Mouse (Mus musculus): ENCODE measurements at regions not wholly inside any gene's neighbourhood (a gene's known extent, or its start where the extent isn't known, plus 50 kb on each side); places are given as distances from the start of the nearest gene placed in this dataset.

GRCm38 (mm10) chr1:157028682-157029081, 79.8 kb downstream of the Tex35 start:
- 67% methylated on average over 3 of the region's 3 CpGs for WGBS (ENCODE audit: insufficient replicate concordance)
- H3K4me2 ChIP-seq = no peak overlapping the region
- no peaks in the 10 kb centered on the region for H3K4me1 ChIP-seq (replicated peaks)

DNA sequence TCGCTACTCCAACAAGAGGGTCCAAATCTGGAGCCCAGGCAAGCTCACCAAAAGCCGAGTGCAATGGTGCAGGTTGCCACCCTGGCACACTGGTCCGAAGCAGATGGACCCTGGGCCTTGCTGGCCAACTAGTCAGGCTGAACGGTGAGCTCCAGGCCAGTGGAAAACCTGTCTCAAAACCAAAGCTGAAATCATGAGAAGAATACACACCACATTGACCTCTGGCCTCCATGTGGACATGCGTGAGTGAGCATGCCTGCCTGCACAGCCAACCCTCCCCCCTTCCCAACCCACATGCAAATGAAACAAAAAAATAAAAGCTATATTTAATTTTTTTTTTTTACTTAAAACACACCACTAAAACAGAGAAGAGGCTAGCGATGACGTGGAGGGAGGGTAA, 80.8 kb downstream of the Tex35 start:
- Histone ChIP-seq H3K36me3 (replicated peaks) (no peaks in the 10 kb centered on the region), H3K9me3 (replicated peaks) (no peaks in the 10 kb centered on the region), H3K4me3 (replicated peaks) (no peak overlapping the region), H3K27me3 (no peaks in the 10 kb centered on the region), H3K9ac (no peak overlapping the region), H3K27ac (replicated peaks) (no peak overlapping the region), H3K4me2 (no peak overlapping the region), H3K4me1 (replicated peaks) (no peaks in the 10 kb centered on the region)
- 65% methylated on average over 7 of the region's 7 CpGs for WGBS (ENCODE audit: insufficient replicate concordance)
- ATAC-seq (ENCODE audit: insufficient read depth) = no peak

More at GRCm38 (mm10) chr1:157028682-157029081, 79.8 kb downstream of the Tex35 start:
- Histone ChIP-seq H3K36me3 (replicated peaks) (no peaks in the 10 kb centered on the region), H3K27me3 (no peaks in the 10 kb centered on the region), H3K27ac (replicated peaks) (no peak overlapping the region), H3K9ac (no peak overlapping the region), H3K9me3 (replicated peaks) (no peaks in the 10 kb centered on the region), H3K4me3 (replicated peaks) (no peak overlapping the region)
- ATAC-seq (ENCODE audit: insufficient read depth) = no peak

DNA sequence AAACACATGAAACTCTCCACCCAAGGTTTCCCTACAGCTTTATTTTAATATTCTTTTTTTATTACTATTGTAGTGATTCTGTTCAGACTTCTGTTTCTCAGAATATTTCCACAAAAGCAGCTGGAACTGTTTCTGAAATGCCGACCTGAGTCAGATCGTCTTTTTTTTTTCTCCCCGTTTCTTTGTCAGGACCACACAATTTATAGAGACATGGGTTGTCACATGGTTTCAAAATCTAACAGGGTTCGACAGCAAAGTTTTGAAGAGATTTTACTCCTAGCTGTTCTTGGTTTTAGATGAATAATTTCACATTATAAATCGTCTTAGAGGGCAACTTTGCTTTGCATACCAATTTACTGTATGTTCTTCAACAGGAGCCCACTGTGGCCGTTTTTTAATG, 84.0 kb upstream of the Ralgps2 start:
- Histone ChIP-seq H3K4me2 (no peak overlapping the region), H3K27ac (replicated peaks) (no peak overlapping the region), H3K9me3 (replicated peaks) (no peaks in the 10 kb centered on the region), H3K4me1 (replicated peaks) (0 out of 2 replicates have a peak, but pooled peaks cover 8% of the 10 kb centered on the region), H3K36me3 (replicated peaks) (no peaks in the 10 kb centered on the region), H3K4me3 (replicated peaks) (no peak overlapping the region), H3K27me3 (no peaks in the 10 kb centered on the region), H3K9ac (no peak overlapping the region)
- ATAC-seq (ENCODE audit: insufficient read depth) = no peak
- WGBS (ENCODE audit: insufficient replicate concordance) = 63% methylated on average over 6 of the region's 6 CpGs

DNA sequence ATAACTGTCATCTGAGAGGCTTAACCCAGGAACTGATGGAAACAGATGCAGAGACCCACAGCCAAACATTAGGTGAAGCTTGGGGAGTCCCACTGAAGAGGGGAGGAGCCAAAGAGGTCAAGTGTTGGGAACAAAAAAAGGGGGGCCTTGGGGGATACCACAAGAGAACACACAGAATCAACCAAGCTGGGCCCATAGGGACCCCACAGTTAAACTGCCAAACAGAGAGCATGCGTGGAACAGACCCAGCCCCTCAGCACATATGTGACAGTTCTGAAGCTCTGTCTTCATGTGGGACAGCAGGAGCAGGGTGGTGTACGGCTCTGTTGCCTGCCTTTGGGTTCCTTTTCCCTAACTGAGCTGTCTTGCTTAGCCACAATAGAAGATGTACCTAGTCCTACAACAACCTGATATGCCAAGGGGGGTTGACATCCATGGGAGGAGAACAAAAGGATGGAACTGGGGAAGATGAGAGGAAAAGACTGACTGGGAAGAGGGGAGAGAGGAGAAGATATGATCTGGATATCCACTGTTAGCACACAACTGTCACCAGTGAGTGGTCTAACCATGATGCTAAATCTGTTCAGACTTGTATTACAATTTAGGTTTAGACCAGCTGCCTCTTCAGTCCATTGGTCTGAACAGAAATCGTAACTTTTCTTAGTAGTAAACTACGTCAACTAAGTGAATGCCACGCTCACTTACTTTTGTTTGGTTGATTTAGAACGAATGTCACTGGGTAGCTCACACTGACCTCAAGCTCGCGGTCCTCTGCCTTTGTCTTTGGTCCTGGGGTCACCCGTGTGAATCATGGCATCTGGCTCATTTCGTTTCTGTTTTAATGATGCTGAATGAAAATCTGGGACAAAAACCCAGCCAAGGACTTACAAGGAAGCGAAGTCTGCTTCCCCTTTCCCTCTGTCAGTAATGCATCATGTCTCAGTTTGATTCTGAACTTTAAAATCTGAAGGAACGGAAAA, 83.3 kb upstream of the Ralgps2 start:
- H3K27me3 ChIP-seq = no peaks in the 10 kb centered on the region
- H3K27ac ChIP-seq (replicated peaks) = no peak overlapping the region
- no peaks in the 10 kb centered on the region for H3K36me3 ChIP-seq (replicated peaks)
- peaks cover 8% of the 10 kb centered on the region; the same call in 1 of the 2 replicates for H3K4me1 ChIP-seq (replicated peaks)
- H3K9me3 ChIP-seq (replicated peaks) = no peaks in the 10 kb centered on the region
- no peak overlapping the region for H3K9ac ChIP-seq
- H3K4me2 ChIP-seq = no peak overlapping the region
- WGBS (ENCODE audit: insufficient replicate concordance) = 65% methylated on average over 12 of the region's 12 CpGs
- no peak overlapping the region for H3K4me3 ChIP-seq (replicated peaks)
- no peak for ATAC-seq (ENCODE audit: insufficient read depth)

- Histone ChIP-seq H3K4me3 (replicated peaks) (no peak overlapping the region), H3K36me3 (replicated peaks) (no peaks in the 10 kb centered on the region), H3K9me3 (replicated peaks) (no peaks in the 10 kb centered on the region), H3K27ac (replicated peaks) (no peak overlapping the region), H3K4me1 (replicated peaks) (peaks cover 8% of the 10 kb centered on the region; the same call in 1 of the 2 replicates), H3K4me2 (no peak overlapping the region), H3K9ac (no peak overlapping the region), H3K27me3 (no peaks in the 10 kb centered on the region)
- no peak for ATAC-seq (ENCODE audit: insufficient read depth)
- WGBS (ENCODE audit: insufficient replicate concordance) = 39% methylated on average over 7 of the region's 7 CpGs
Measured at GRCm38 (mm10) chr1:157019892-157020291, 80.5 kb upstream of the Ralgps2 start.

GRCm38 (mm10) chr1:157018726-157019125, 79.3 kb upstream of the Ralgps2 start:
- WGBS (ENCODE audit: insufficient replicate concordance) = 63% methylated on average over 2 of the region's 2 CpGs
- no peak overlapping the region for H3K27ac ChIP-seq (replicated peaks)
- H3K4me2 ChIP-seq = no peak overlapping the region
- H3K4me3 ChIP-seq (replicated peaks) = no peak overlapping the region
- no peaks in the 10 kb centered on the region for H3K27me3 ChIP-seq
- H3K4me1 ChIP-seq (replicated peaks) = peaks cover 13% of the 10 kb centered on the region; the same call in 1 of the 2 replicates
- no peaks in the 10 kb centered on the region for H3K36me3 ChIP-seq (replicated peaks)
- no peak overlapping the region for H3K9ac ChIP-seq
- H3K9me3 ChIP-seq (replicated peaks) = no peaks in the 10 kb centered on the region
- ATAC-seq (ENCODE audit: insufficient read depth) = no peak

DNA sequence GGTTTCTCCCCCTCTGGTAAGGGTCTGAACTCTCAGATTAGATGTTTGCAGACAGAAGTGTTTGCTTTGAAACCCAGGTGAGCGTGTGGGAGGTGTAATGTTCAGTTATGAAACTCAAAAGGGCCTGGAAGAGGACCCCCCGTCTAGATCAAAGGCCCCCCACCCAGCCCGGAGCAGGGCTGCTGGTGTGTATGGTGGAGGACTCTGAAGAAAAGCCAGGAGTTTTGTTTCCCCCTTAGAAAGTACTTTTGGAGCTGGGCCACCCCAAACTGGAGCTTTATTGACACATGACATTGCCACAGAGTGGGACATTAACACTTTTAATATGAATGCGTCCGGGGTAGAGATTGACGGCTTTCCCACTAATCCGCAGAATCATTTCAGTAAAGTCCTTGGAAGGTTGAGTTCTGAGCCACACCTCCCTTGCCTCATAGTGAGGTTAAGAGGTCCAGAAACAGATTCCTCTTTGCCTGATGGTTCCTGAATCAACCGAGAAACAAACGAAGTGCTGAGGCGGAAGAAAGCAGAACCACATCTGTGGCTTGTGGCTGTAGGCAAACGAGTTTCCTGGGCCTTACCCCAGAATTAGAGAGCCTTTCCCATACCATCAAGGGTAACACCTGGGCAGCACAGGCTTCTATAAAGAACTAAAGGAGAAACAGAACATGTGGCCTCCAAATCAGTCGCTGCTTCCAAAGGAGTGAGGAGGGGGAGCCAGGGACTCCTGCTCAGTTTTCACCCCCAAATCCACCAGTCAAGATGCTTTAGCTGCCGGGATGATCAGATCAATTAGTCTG, 78.0 kb upstream of the Ralgps2 start:
- WGBS (ENCODE audit: insufficient replicate concordance) = 51% methylated on average over 13 of the region's 13 CpGs
- H3K27ac ChIP-seq (replicated peaks) = no peak overlapping the region
- no peak for ATAC-seq (ENCODE audit: insufficient read depth)

GRCm38 (mm10) chr1:157016625-157017024, 77.2 kb upstream of the Ralgps2 start:
- WGBS (ENCODE audit: insufficient replicate concordance) = 32% methylated on average over 8 of the region's 8 CpGs
- H3K27ac ChIP-seq (replicated peaks) = no peak overlapping the region

More for the DNA sequence above, 78.0 kb upstream of the Ralgps2 start:
- Histone ChIP-seq H3K27me3 (no peaks in the 10 kb centered on the region), H3K36me3 (replicated peaks) (no peaks in the 10 kb centered on the region), H3K9me3 (replicated peaks) (no peaks in the 10 kb centered on the region), H3K4me3 (replicated peaks) (no peak overlapping the region), H3K4me2 (no peak overlapping the region), H3K9ac (no peak overlapping the region), H3K4me1 (replicated peaks) (peaks cover 18% of the 10 kb centered on the region)

GRCm38 (mm10) chr1:157014532-157015497, 75.4 kb upstream of the Ralgps2 start:
- Histone ChIP-seq H3K4me1 (replicated peaks) (peaks cover 15% of the 10 kb centered on the region), H3K4me2 (no peak overlapping the region), H3K9ac (no peak overlapping the region), H3K36me3 (replicated peaks) (no peaks in the 10 kb centered on the region), H3K27ac (replicated peaks) (no peak overlapping the region), H3K9me3 (replicated peaks) (no peaks in the 10 kb centered on the region), H3K27me3 (no peaks in the 10 kb centered on the region), H3K4me3 (replicated peaks) (no peak overlapping the region)
- WGBS (ENCODE audit: insufficient replicate concordance) = 70% methylated on average over 17 of the region's 17 CpGs
- no peak; the same call in 1 of the 2 replicates for ATAC-seq (ENCODE audit: insufficient read depth)

More at GRCm38 (mm10) chr1:157016625-157017024, 77.2 kb upstream of the Ralgps2 start:
- no peak for ATAC-seq (ENCODE audit: insufficient read depth)
- H3K4me3 ChIP-seq (replicated peaks) = no peak overlapping the region
- H3K9me3 ChIP-seq (replicated peaks) = no peaks in the 10 kb centered on the region
- peaks cover 18% of the 10 kb centered on the region for H3K4me1 ChIP-seq (replicated peaks)
- H3K9ac ChIP-seq = no peak overlapping the region
- H3K27me3 ChIP-seq = no peaks in the 10 kb centered on the region
- no peak overlapping the region for H3K4me2 ChIP-seq
- no peaks in the 10 kb centered on the region for H3K36me3 ChIP-seq (replicated peaks)

DNA sequence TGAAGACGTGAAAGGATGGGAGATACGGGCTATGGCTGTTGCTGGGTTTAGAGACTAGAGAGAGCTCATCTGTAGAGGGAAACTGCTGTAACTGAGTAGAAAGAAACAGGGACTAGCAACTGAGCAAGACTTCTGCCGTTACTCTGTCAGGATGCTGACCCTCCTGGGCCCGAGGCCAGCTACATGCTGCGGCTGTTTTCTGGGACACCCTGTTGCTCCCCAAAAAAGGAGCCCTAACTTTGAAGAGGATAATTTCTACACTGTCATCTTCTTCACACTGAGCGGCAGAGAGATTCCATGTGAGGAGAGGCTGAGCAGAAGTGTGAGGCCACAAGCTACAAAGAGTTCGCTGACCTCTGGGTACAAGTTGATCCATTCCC, 74.2 kb upstream of the Ralgps2 start:
- H3K9me3 ChIP-seq (replicated peaks) = no peaks in the 10 kb centered on the region
- no peak overlapping the region for H3K4me2 ChIP-seq
- H3K27ac ChIP-seq (replicated peaks) = no peak overlapping the region
- no peak for ATAC-seq (ENCODE audit: insufficient read depth)
- no peaks in the 10 kb centered on the region for H3K36me3 ChIP-seq (replicated peaks)
- peaks cover 10% of the 10 kb centered on the region for H3K4me1 ChIP-seq (replicated peaks)
- no peaks in the 10 kb centered on the region for H3K27me3 ChIP-seq
- no peak overlapping the region for H3K4me3 ChIP-seq (replicated peaks)
- WGBS (ENCODE audit: insufficient replicate concordance) = 70% methylated on average over 7 of the region's 7 CpGs
- H3K9ac ChIP-seq = no peak overlapping the region
